Mouse (Mus musculus) frontal cortex, postnatal 36 days (tissue): ENCODE measurements around the gene Usp3.

Experiments used
- DNase-seq, 2 experiments: peaks; one replicate each; pipeline ENCODE4 v3.0.0; 2022; ENCODE audit warnings: low spot score in 2 of 2

The Usp3 gene

GRCm38 (mm10) chr9:66592708-66593612 is at the start of gene Usp3:
Usp3 (minus strand) TSS chr9:66593142.
- peak; percentile 90 to 95 for DNase-seq

GRCm38 (mm10) chr9:66640491-66640890 is 47.5 kb upstream of the Usp3 start:
- no peak for DNase-seq

DNA sequence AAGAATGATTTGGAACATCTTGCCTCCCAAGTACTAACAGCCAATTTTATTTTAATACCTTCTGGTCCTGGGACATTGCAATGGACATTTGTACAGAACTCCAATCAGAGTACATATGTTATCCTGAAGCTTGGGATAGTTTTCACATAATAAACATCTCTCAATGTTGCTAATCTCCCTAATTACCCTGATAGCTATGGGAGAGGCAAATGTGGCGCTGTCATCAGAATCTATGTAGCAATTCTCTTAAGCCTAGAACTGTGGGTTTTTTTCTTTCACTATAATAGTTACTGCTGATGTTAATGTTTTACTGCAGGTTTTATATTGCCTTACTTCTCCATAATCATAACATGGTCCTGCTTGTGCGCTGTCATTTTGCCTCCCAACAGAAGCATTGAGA is 46.7 kb upstream of the Usp3 start:
- DNase-seq = no peak

DNA sequence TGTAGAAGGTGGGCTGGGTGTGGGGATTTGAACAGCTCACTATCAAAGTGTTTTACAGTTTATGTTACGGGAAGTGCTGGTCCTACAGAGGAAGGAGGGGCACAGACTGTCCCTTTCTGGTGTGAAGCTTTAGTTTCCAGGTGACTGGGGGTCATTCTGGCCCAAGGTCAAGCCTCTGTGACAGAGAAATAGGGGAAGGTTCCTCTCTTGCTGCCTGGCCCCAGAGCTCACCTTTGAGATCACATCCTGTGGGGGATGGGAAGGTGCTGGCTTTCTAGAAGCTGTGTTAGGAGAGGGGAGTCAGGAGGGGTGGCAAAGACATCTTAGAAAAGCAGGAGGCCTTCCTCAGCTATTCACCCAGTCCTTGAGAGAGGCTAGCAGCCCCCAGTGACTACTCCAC is 39.5 kb upstream of the Usp3 start:
- no peak for DNase-seq

- DNase-seq = no peak
These were observed 38.0 kb upstream of the Usp3 start for GRCm38 (mm10) chr9:66630931-66631330.

DNA sequence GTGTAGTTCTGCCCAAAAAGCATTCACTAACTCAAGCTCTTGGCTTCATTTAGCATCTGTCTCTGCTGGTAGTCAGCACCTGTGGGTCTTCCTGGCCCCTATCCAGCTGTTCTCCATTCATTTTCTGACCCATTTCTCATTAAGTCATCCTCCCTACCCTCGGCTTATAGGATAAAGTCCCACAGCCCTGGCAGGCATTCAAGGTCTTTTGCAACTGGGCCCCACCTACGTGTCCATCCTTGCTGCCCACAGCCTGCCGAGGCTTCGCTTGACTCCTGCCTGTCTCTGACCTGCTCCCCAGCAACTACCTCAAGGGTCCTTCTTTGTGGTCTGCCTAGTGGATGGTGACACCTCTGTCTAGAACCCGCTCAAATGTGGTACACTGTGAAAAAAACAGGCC is 33.7 kb upstream of the Usp3 start:
- DNase-seq = no peak

GRCm38 (mm10) chr9:66625974-66626530 is 33.1 kb upstream of the Usp3 start:
- no peak for DNase-seq

- no peak for DNase-seq
These were observed 31.9 kb upstream of the Usp3 start for GRCm38 (mm10) chr9:66624873-66625272.

- DNase-seq = no peak
These were observed 30.7 kb upstream of the Usp3 start for GRCm38 (mm10) chr9:66623627-66624026.

DNA sequence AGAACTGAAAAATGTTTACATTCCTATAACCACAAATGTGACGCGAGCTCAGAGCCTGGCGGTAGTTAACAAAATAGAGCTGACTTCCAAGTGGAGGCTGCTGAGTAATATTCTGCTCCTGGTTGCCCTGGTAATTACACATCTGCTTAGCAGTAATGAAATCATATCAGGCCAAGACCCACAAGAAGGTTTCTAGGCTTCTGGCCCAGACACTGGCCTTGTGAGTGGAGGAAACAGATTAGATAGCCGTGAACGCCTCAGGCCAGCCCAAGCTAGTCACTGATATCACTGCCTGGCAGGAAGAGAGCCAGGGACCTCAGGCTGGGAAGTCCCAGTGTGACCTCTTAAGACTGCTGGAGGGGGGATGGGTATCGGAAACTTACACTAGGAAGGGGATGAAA is 27.6 kb upstream of the Usp3 start:
- DNase-seq = no peak

GRCm38 (mm10) chr9:66620055-66620454 is 27.1 kb upstream of the Usp3 start:
- DNase-seq = no peak

DNA sequence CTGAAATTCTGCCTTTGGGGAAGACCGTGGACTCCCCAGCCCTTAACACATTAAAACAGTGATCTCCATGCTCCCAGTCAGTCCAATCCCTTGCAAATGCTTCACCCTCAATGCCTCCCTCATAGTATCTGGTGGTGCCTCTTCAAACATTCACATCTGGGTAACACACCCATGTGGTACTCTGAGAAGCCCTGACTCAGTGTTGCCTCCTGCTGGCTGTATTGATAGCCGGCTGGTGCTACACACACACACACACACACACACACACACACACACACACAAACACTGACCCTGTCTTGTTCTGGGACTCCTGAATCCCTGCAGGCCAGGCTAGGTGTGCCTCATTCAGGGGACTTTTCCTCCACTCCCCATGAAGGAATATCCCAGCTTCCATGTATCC is 24.9 kb upstream of the Usp3 start:
- DNase-seq = no peak

DNA sequence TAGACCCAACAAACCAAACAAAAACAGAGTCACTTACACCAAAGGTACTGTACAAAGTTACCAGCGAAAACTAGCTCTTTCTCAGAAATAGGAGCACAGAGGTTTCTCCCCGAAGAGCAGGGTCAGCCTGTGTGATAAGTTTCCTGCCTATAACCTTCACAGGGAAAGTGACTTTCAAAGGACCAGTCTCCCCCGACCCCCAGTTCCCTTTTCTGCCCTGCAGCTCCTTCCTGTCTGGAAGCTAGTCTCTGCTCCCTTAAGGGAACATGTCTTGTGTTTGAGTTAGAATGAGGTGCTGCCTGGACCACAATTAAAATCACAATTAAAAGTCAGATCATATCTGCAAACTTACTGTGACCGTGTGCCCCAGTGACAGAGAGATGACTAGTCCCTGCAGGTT is 23.9 kb upstream of the Usp3 start:
- no peak for DNase-seq

GRCm38 (mm10) chr9:66615141-66615540 is 22.2 kb upstream of the Usp3 start:
- no peak for DNase-seq

DNA sequence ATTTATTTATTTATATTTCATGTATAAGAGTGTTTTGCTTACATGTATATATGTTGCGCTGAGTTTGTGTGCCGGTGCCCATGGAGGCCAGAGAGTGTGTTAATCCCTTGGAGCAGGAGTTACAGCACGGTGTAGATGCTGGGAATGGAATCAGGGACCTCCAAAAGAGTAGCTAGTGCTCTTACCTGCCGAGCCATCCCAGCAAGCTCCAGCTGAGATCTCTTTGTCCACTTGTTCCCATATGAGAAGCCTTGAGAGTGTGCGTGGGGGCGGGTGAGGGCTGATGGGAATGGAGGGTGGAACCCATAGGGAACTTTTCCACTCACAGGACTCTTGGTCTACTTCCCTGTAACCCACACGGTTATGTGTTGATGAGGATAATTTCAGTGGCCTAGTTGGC is 21.6 kb upstream of the Usp3 start:
- DNase-seq = no peak

GRCm38 (mm10) chr9:66613667-66614066 is 20.7 kb upstream of the Usp3 start:
- no peak for DNase-seq

GRCm38 (mm10) chr9:66611478-66612093 is 18.6 kb upstream of the Usp3 start:
- DNase-seq = peak; percentile 85 to 90

DNA sequence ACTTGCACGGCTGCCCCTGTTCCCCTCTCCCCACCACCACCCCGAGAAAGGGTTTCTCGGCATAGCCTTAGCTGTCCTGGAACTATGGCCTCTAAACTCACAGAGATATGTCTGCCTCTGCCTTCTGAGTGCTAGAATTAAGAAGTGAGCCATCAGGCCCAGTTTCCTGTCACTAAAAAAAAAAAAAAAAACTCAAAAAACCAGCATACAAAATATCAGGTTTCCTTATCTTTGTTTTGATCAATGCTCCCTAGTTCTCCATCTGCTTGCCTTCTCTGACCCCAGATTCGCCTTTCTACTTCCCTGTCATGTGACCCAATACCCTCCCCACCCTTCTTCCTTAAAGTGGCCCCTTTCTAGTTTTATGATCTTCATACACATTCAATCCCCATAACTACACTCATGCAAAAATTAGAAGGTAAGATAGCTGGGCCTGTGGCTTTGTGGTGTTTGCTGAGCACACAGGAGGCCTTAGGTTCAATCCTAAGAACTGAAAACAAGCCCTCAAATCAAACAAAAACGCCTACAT is 15.9 kb upstream of the Usp3 start:
- DNase-seq = no peak

- no peak for DNase-seq
These were observed 13.9 kb upstream of the Usp3 start for GRCm38 (mm10) chr9:66606851-66607250.

- no peak for DNase-seq
These were observed 13.2 kb upstream of the Usp3 start for GRCm38 (mm10) chr9:66605876-66606750.

GRCm38 (mm10) chr9:66604349-66605206 is 11.6 kb upstream of the Usp3 start:
- DNase-seq = no peak
